Mouse (Mus musculus) kidney, adult 2 months (tissue): ENCODE measurements around the gene Naa38. TPM values are rescaled to one million over a fixed set of nuclear protein-coding genes. Genes with fewer than 3 reads are reported as not detected.
"Not testable (repeated sequence)": the region's sequence is repeated elsewhere in the genome, so short reads cannot be mapped to it uniquely, and the experiment has no call there.

Source experiments
- DNase-seq: peaks from one replicate; pipeline ENCODE4 v3.0.0; 2021
- H3K27ac ChIP-seq: fragments of 200-500 bp; 2 replicates; pipeline ENCODE4 v1.5.1; 2012; ENCODE audit warnings: low read depth, low read length, control low read depth, inconsistent platforms; ENCODE audit not compliant: insufficient read depth
- H3K27me3 ChIP-seq: fragments of 200-500 bp; replicated peaks from 2 replicates; pipeline ENCODE4 v1.6.1; 2012; ENCODE audit warnings: mild to moderate bottlenecking, moderate library complexity, low read length, inconsistent platforms; ENCODE audit not compliant: control insufficient read depth, insufficient read depth
- H3K36me3 ChIP-seq: fragments of 200-500 bp; 2 replicates; pipeline ENCODE4 v1.6.1; 2012; ENCODE audit warnings: mild to moderate bottlenecking, moderate library complexity, low read length, inconsistent platforms; ENCODE audit not compliant: control insufficient read depth, insufficient read depth
- H3K4me1 ChIP-seq: fragments of 200-500 bp; 2 replicates; pipeline ENCODE4 v1.6.1; 2011; ENCODE audit warnings: low read length; ENCODE audit not compliant: control insufficient read depth, insufficient read depth
- H3K4me3 ChIP-seq: fragments of 200-500 bp; 2 replicates; pipeline ENCODE4 v1.5.1; 2011; ENCODE audit warnings: mild to moderate bottlenecking, low read depth, low read length, control low read depth; ENCODE audit not compliant: insufficient read depth
- CTCF ChIP-seq: fragments of 200-500 bp; conservative IDR thresholded peaks from 2 replicates; pipeline ENCODE4 v1.5.1; 2011; ENCODE audit warnings: low read depth, mild to moderate bottlenecking, control low read depth, low read length, moderate library complexity, mixed read lengths; ENCODE audit not compliant: insufficient read depth, insufficient read length
- POLR2A ChIP-seq: fragments of 200-500 bp; IDR thresholded peaks from one replicate; pipeline ENCODE4 v1.6.1; 2011; ENCODE audit warnings: low read depth, low read length, control low read depth
- WGBS: fragments of 180-500 bp; shearing (Covaris S2); methylation state at CpG from one replicate; pipeline ENCODE4 v1.1.7; 2018; 5-methylcytosine and 5-hydroxymethylcytosine counted together
- polyA plus RNA-seq: library from polyadenylated mRNA; depleted of rRNA; stranded (reverse); fragments of >200 nt; gene quantifications from 2 replicates; pipeline ENCODE4 v1.2.3, GENCODE M21; 2012; rRNA removed

Naa38 gene
- polyA plus RNA-seq, result 251 and 317 TPM in 2 replicates

- WGBS, result under 1% methylated on average over 24 of the region's 24 CpGs
- not testable (repeated sequence) for H3K36me3 ChIP-seq, H3K4me1 ChIP-seq, H3K27me3 ChIP-seq
- Histone ChIP-seq H3K27ac (peak within 1 kb of the TSS; percentile 99), H3K4me3 (peak within 1 kb of the TSS; percentile 91)
- DNase-seq, result peak; percentile 97
Observed at GRCm38 (mm10) chr11:69395235-69395633, at the start of gene Naa38, which contains the start of gene Cyb5d1. Naa38 (plus strand) TSS chr11:69395487. Cyb5d1 (minus strand) TSS chr11:69395631.

DNA sequence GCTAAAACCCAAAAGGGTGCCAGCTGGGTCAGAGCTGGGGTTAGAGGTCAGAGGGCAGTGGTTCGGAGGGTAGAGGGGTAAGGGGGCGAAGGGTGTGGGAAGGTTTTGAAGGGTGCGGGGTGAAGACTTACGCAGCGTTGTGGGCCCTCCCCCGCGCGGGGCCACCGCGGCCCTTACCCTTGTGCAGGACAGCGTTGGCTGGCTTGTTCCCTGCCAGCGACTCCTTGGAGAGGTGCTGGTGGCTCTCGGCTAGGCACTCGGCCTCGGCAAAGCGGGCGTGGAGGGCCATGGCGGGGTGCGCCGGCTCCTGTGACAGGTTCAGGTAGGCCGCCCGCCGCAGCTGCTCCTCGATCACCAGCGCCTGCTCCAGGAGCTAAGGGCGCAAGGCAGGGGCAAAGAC lies 48.8 kb upstream of the Naa38 start:
- H3K4me3 ChIP-seq, result no peak overlapping the region
- no peak overlapping the region for H3K27ac ChIP-seq
- no peaks in the 10 kb centered on the region for H3K4me1 ChIP-seq
- H3K36me3 ChIP-seq, result peaks cover 4% of the 10 kb centered on the region
- WGBS, result 90% methylated on average over 25 of the region's 26 CpGs
- TF ChIP-seq POLR2A (no peak), CTCF (no peak)
- DNase-seq, result no peak
- no peaks in the 10 kb centered on the region for H3K27me3 ChIP-seq

DNA sequence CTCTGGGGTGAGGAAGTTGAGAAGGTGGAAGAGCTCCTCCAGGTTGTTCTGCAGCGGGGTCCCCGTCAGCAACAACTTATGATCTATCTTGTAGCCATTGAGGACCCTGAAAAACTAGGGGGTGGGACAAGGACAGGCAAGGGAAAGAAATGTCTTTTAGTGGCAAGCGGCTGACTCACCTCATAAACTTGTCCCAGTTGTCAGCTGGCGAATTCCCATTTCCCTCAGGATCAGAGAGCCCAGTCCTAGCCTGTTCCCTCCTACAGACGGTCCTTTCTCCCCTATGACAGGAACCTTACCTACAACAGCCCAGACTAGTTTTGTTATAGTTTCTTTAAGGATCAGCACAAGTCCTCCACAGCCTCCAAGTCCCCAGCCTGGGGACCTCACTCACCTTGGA lies 38.7 kb upstream of the Naa38 start:
- Histone ChIP-seq H3K4me3 (no peak overlapping the region), H3K4me1 (no peaks in the 10 kb centered on the region; the same call in 1 of the 2 replicates), H3K36me3 (peaks cover 15% of the 10 kb centered on the region), H3K27me3 (no peaks in the 10 kb centered on the region), H3K27ac (no peak overlapping the region)
- TF ChIP-seq CTCF (no peak), POLR2A (no peak)
- no peak for DNase-seq
- WGBS, result 88% methylated on average over 5 of the region's 5 CpGs

DNA sequence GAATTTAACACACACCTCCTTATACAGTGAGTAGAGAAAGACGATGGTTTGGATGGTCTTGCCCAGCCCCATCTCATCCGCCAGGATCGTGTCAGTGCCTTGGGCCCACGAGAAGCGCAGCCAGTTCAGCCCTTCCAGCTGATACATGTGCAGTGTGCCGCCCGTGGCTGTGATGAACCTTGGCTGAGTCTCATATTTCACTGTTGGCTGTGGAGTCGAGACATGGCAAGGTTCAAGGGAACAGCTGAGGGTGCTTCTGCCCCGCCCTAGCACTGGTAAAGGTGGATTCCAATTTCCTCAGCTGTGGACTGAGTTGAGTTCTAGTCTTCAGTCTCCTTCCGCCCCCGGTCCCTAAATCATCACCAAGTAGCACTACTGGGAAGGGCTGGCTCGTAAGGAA lies 37.6 kb upstream of the Naa38 start:
- Histone ChIP-seq H3K27me3 (no peaks in the 10 kb centered on the region), H3K4me3 (no peak overlapping the region), H3K27ac (no peak overlapping the region), H3K36me3 (peaks cover 12% of the 10 kb centered on the region), H3K4me1 (no peaks in the 10 kb centered on the region; the same call in none of the 2 replicates)
- DNase-seq, result no peak
- TF ChIP-seq POLR2A, result no peak
- TF ChIP-seq CTCF, result no peak
- 74% methylated on average over 12 of the region's 12 CpGs for WGBS

- WGBS, result 56% methylated on average over 7 of the region's 7 CpGs
- H3K36me3 ChIP-seq, result peaks cover 8% of the 10 kb centered on the region
- H3K4me1 ChIP-seq, result peaks cover 24% of the 10 kb centered on the region
- no peak overlapping the region for H3K27ac ChIP-seq
- no peaks in the 10 kb centered on the region for H3K27me3 ChIP-seq
- TF ChIP-seq POLR2A, result no peak
- TF ChIP-seq CTCF, result no peak
- H3K4me3 ChIP-seq, result no peak overlapping the region
- DNase-seq, result no peak
Observed at GRCm38 (mm10) chr11:69362021-69362420, 33.3 kb upstream of the Naa38 start.

DNA sequence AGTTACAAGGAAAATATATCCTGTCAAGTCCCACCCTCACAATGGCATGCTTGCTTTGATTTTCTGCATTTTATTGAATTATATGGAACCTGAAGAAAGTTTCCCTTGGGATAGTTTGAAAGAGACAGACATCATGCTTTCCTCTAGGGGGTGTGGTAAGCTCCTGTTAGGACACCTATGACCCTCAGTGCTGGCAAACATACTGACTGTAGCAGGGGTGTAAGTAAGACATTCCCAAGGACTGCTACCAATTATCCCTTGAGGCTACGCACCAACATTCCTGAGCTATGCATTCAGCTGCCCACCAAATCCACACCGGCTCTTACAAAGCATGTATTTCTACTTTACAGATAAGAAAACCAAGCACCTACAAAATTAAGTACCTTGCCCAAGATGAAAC lies 32.8 kb upstream of the Naa38 start:
- no peak for TF ChIP-seq POLR2A
- no peak for TF ChIP-seq CTCF
- no peaks in the 10 kb centered on the region for H3K27me3 ChIP-seq
- H3K27ac ChIP-seq, result no peak overlapping the region
- DNase-seq, result peak; percentile 44
- peaks cover 8% of the 10 kb centered on the region for H3K36me3 ChIP-seq
- no peak overlapping the region for H3K4me3 ChIP-seq
- H3K4me1 ChIP-seq, result peaks cover 24% of the 10 kb centered on the region
- WGBS, result 62% methylated on average over 2 of the region's 2 CpGs

DNA sequence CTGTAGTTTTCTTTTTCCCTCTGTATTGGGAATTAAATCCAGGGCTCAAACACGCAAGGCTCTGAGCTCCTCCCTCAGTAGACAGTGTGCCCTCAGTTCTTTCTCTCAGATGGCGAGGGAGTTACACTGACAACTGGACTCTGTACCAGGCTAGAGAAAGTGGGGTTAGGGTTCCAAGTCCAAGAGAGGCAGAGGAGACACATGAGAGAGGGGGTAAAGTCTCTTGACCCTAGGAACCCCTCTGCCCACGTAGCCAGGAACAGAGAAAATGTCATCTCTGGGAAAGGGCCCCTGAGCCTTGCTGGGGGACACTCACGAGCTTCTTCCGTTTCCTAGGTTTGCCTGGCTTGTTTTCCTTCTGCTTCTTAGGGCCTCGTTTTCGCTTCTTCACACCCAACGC lies 30.9 kb upstream of the Naa38 start:
- peak overlapping the region; percentile 25; the same call in 1 of the 2 replicates for H3K4me3 ChIP-seq
- no peaks in the 10 kb centered on the region for H3K27me3 ChIP-seq
- TF ChIP-seq CTCF (0 out of 2 replicates have a peak, but pooled peaks have one; percentile 1), POLR2A (no peak)
- peak; percentile 90 for DNase-seq
- H3K27ac ChIP-seq, result peak overlapping the region; percentile 76
- H3K36me3 ChIP-seq, result peaks cover 5% of the 10 kb centered on the region; the same call in 1 of the 2 replicates
- 22% methylated on average over 8 of the region's 8 CpGs for WGBS
- H3K4me1 ChIP-seq, result peaks cover 28% of the 10 kb centered on the region

GRCm38 (mm10) chr11:69364910-69365309 lies 30.4 kb upstream of the Naa38 start:
- Histone ChIP-seq H3K27ac (peak overlapping the region; percentile 91), H3K27me3 (no peaks in the 10 kb centered on the region), H3K4me3 (no peak overlapping the region), H3K4me1 (peaks cover 28% of the 10 kb centered on the region), H3K36me3 (peaks cover 5% of the 10 kb centered on the region; the same call in 1 of the 2 replicates)
- WGBS, result under 1% methylated on average over 6 of the region's 6 CpGs
- no peak for TF ChIP-seq POLR2A
- 0 out of 2 replicates have a peak, but pooled peaks have one; percentile 0 for TF ChIP-seq CTCF
- DNase-seq, result peak; percentile 99
